ENCODE assay signal across 8 mouse cellular contexts in genomic region chr3:126598329-126598676, GRCm38 (mm10). TPM values are rescaled to one million over a fixed set of nuclear protein-coding genes. Genes with fewer than 3 reads are reported as not detected.
DNase-seq lines count a peak whose midpoint lies in the region; ATAC-seq and TF ChIP-seq lines count a peak whose summit lies in the region.

No protein-coding gene starts in this region.

- H3K36me3 ChIP-seq in spleen, adult 2 months (ENCODE audit: control insufficient read depth, insufficient read depth, low read length): peaks cover 7% of the 10 kb centered on the region
- peaks cover 7% of the 10 kb centered on the region for H3K36me3 ChIP-seq in limb, embryonic 12.5 days
- H3K36me3 ChIP-seq in stomach, embryonic 14.5 days (ENCODE audit: control insufficient read depth, insufficient read depth, low read length): no peaks in the 10 kb centered on the region; the same call in 1 of the 2 replicates

- H3K9me3 ChIP-seq in limb, embryonic 12.5 days: 0 out of 2 replicates have a peak, but pooled peaks cover 4% of the 10 kb centered on the region
- no peaks in the 10 kb centered on the region for H3K9me3 ChIP-seq in stomach, embryonic 14.5 days (ENCODE audit: control insufficient read depth, low read depth, low read length)

- H3K9ac ChIP-seq in limb, embryonic 12.5 days (replicated peaks): peak overlapping the region; percentile 89
- H3K9ac ChIP-seq in stomach, embryonic 14.5 days (replicated peaks; ENCODE audit: low read depth, low read length): peak overlapping the region; percentile 92

- peak overlapping the region; percentile 86 for H3K4me3 ChIP-seq in spleen, adult 2 months (ENCODE audit: extremely low read depth, insufficient read depth, insufficient read length)
- peak overlapping the region; percentile 79 for H3K4me3 ChIP-seq in limb, embryonic 12.5 days (replicated peaks)
- H3K4me3 ChIP-seq in stomach, embryonic 14.5 days (ENCODE audit: low read depth, low read length): peak overlapping the region; percentile 83

- no peaks in the 10 kb centered on the region for H3K4me1 ChIP-seq in spleen, adult 2 months (ENCODE audit: control insufficient read depth, insufficient read depth, insufficient read length)
- peaks cover 14% of the 10 kb centered on the region; the same call in 1 of the 2 replicates for H3K4me1 ChIP-seq in limb, embryonic 12.5 days (replicated peaks)
- H3K4me1 ChIP-seq in stomach, embryonic 14.5 days (ENCODE audit: control insufficient read depth, insufficient read depth, low read length): 0 out of 2 replicates have a peak, but pooled peaks cover 6% of the 10 kb centered on the region

- H3K27me3 ChIP-seq in spleen, adult 2 months (ENCODE audit: control insufficient read depth, insufficient read depth, low read length): no peaks in the 10 kb centered on the region
- no peaks in the 10 kb centered on the region for H3K27me3 ChIP-seq in limb, embryonic 12.5 days
- H3K27me3 ChIP-seq in stomach, embryonic 14.5 days (ENCODE audit: control insufficient read depth, insufficient read depth, low read length): no peaks in the 10 kb centered on the region

- TF ChIP-seq POLR2A in spleen, adult 2 months (IDR thresholded peaks at IDR 0.05; ENCODE audit: low read depth, low read length): no peak

- TF ChIP-seq CTCF in spleen, adult 2 months (IDR thresholded peaks at IDR 0.05; ENCODE audit: extremely low read depth, insufficient read depth, insufficient read length, insufficient replicate concordance): no peak

- DNase-seq in cerebellum, adult 9-10 months: peak; percentile 58
- no peak for DNase-seq in cerebellum, postnatal 36 days
- no peak for DNase-seq in spleen, adult 2 months (ENCODE audit: low read depth in 1 of 2, low spot score in 2 of 2)
- DNase-seq in spleen, adult 12 weeks (ENCODE audit: low spot score): no peak
- no peak for DNase-seq in adrenal gland, postnatal 14 days
- DNase-seq in ovary, postnatal 14 days (ENCODE audit: low spot score): no peak

- ATAC-seq in limb, embryonic 12.5 days (ENCODE audit: insufficient number of reproducible peaks, insufficient read depth, low FRiP score, low TSS enrichment, low read depth): no peak
- ATAC-seq in stomach, embryonic 14.5 days (ENCODE audit: insufficient number of reproducible peaks, insufficient read depth, low FRiP score, low read depth): no peak

- peak overlapping the region; percentile 91 for H3K4me2 ChIP-seq in limb, embryonic 12.5 days
- H3K4me2 ChIP-seq in stomach, embryonic 14.5 days (replicated peaks; ENCODE audit: low read depth, low read length): peak overlapping the region; percentile 85

- WGBS in spleen, adult 2 months: 2% methylated on average over 5 of the region's 5 CpGs
- WGBS in limb, embryonic 12.5 days: 2% methylated on average over 5 of the region's 5 CpGs
- 4% methylated on average over 5 of the region's 5 CpGs for WGBS in stomach, embryonic 14.5 days

- peak overlapping the region; percentile 98 for H3K27ac ChIP-seq in spleen, adult 2 months (ENCODE audit: insufficient read depth, low read length)
- H3K27ac ChIP-seq in limb, embryonic 12.5 days: no peak overlapping the region
- no peak overlapping the region for H3K27ac ChIP-seq in stomach, embryonic 14.5 days (ENCODE audit: low read length)

RNA-seq across cellular contexts. Expression of gene Camk2d, which starts 2.2 kb away (rescaled TPM):
- 43.4 and 54.7 TPM in 2 replicates for polyA plus RNA-seq in spleen, adult 2 months (2012; rRNA removed)
- polyA plus RNA-seq in limb, embryonic 12.5 days (2016; fragmentation: Nextera tagmentation; extraction: Ambion mirVana): 26.0 and 34.1 TPM in 2 replicates
- 49.0 and 51.7 TPM in 2 replicates for polyA plus RNA-seq in stomach, embryonic 14.5 days (2014; fragmentation: Nextera tagmentation; extraction: Ambion mirVana)
- 78.9 and 95.8 TPM in 2 replicates for total RNA-seq in adrenal gland, postnatal 14 days (2021)
